Mouse (Mus musculus): ENCODE results near the gene Rpp40. TPM values are rescaled to one million over a fixed set of nuclear protein-coding genes. Genes with fewer than 3 reads are reported as not detected.

Gene Rpp40
- total RNA-seq (2021), result 1 to 10 TPM; 6.7 to 7.5 TPM

- DNase-seq (ENCODE audit: extremely low spot score in 1 of 2, low spot score in 1 of 2), result peak; percentile 72 to 90
Measured at GRCm38 (mm10) chr13:35905879-35906481, at the start of gene Rpp40. Gene Rpp40 (minus strand): TSS chr13:35906359.

DNA sequence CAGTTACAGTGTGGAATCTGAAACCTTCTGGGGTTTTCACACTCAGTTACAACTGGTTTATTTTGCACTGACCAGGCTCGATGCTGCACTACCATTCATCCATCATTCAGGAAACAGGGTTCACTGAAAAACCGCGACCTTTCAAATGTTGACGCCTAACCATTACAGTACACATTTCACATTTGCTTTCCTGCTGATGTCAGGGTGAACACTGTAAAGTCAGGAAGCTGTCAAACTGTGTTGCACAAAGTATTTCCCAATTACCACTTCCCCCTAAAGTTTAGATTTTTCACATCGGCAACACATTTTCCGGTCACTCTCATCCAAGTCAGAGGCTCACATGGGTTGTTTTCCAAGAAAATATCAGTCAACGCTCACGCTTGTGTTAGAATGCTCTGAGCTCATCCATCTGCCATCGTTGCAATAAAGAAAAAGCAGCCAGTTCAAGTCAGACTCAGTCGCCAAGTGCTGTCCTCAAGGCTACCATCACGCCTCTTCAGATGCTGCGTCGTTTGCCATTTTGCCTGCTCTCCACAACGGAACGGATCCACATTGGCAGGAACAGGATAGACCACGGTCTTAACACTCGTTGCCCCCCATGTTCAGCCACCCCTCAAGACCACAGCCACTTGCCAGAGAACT, 43.8 kb upstream of the Rpp40 start:
- DNase-seq (ENCODE audit: extremely low spot score in 1 of 2, low spot score in 1 of 2), result no peak

- DNase-seq (ENCODE audit: extremely low spot score in 1 of 2, low spot score in 1 of 2), result peak; percentile 75 to 91
Measured at GRCm38 (mm10) chr13:35947354-35948000, 41.3 kb upstream of the Rpp40 start.

DNA sequence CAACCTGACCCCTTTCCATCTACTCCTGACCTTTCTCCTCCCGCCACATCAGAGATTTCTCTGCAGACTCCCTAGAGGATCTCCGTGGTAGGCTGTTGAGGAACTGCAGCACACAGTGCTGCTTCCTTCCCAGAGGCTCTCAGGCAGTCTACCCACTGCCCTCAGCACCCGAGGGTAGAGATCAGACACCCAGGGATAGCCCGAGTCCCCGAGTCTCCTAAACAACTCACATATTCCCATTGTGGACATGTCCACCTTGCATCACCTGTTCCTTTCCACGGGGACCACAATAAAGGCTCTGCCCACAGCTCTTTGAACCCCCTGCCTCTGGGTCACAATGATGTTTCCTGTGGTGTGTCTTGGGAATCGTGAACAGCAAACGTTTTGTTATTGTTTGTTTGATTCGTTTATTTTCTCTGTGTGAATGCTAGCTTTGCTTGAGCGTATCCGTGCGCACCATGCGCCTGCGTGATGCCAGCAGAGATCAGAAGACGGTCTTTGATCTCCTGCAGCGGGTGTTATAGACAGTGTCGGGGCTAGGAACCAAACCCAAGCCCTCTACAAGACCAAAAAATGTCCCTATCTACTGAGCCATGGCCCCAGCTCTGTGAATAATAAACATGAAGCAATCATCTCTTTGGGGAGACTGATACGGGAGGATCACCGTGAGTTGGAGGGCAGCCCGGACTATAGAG, 40.6 kb upstream of the Rpp40 start:
- DNase-seq (ENCODE audit: extremely low spot score in 1 of 2, low spot score in 1 of 2), result no peak

- DNase-seq (ENCODE audit: extremely low spot score in 1 of 2, low spot score in 1 of 2), result no peak
Measured at GRCm38 (mm10) chr13:35940934-35941333, 34.8 kb upstream of the Rpp40 start.

GRCm38 (mm10) chr13:35939871-35940665, 33.9 kb upstream of the Rpp40 start:
- DNase-seq (ENCODE audit: extremely low spot score in 1 of 2, low spot score in 1 of 2), result no peak

- DNase-seq (ENCODE audit: extremely low spot score in 1 of 2, low spot score in 1 of 2), result peak in 1 of 2 experiments; percentile 18
Measured at GRCm38 (mm10) chr13:35937991-35938390, 31.8 kb upstream of the Rpp40 start.

DNA sequence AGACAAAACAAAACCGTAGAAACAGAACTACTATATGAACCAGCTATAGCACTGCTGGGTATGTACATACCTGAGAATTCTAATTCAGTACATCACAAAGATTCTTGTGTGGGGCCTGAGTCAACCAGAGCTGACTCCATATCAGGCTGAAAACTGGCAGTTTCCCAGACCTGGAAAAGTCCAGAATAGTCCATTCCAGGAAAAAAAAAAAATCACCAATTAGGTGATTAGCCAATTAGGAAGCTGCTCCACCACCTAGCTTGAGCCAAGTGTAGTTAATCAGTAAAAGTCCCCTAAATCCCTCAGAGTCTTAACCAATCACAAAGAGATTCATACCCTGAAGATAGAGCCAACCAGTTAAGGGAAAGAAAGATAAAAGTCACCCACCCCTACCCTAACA, 5.3 kb upstream of the Rpp40 start:
- no peak for DNase-seq (ENCODE audit: extremely low spot score in 1 of 2, low spot score in 1 of 2)

DNA sequence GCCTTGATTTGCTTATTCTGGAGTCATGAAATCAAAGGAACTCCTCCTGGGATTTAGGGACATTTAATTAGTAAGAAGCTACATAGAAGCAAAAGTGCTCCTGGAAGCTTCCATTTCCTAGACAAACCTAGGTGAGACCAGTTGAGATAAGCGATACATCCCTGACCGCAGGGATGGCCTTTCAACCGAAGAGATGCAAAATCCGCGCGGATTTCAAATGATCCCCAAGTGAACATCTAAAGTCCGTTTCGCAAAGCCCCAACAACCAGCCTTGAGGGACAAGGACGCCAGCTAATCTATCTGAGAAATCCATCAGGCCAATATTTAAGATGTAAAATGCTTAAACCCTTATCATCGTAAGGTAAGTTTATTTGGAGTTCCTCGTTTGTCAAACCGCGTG, 781 bp downstream of the Rpp40 start:
- no peak for DNase-seq (ENCODE audit: extremely low spot score in 1 of 2, low spot score in 1 of 2)

DNA sequence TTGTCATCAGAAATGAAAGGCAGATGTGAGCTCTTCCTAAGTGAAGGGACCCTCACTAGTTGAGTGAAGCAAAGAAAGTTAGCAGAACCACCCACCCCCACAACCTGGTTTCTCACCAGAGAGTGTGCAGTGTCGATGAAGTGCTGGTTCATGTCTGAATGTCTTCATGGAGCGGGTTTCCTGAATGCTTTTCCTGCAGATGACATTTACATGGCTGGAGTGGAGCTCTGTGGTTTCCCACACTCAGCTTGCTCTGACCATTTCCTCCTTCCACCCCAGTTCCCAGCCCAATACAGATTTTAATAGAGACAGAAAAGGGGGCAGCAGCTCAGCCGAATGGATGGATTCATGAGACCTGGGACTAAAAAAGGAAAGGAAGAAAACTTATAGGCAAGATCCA, 13.3 kb downstream of the Rpp40 start:
- DNase-seq (ENCODE audit: extremely low spot score in 1 of 2, low spot score in 1 of 2), result no peak

- DNase-seq (ENCODE audit: extremely low spot score in 1 of 2, low spot score in 1 of 2), result peak; percentile 22 to 51
Measured at GRCm38 (mm10) chr13:35886121-35886725, 19.9 kb downstream of the Rpp40 start.

- peak in 1 of 2 experiments; percentile 9 for DNase-seq (ENCODE audit: extremely low spot score in 1 of 2, low spot score in 1 of 2)
Measured at GRCm38 (mm10) chr13:35880555-35881046, 25.6 kb downstream of the Rpp40 start.

GRCm38 (mm10) chr13:35879519-35879918, 26.6 kb downstream of the Rpp40 start:
- DNase-seq (ENCODE audit: extremely low spot score in 1 of 2, low spot score in 1 of 2), result no peak

- no peak for DNase-seq (ENCODE audit: extremely low spot score in 1 of 2, low spot score in 1 of 2)
Measured at GRCm38 (mm10) chr13:35879068-35879467, 27.1 kb downstream of the Rpp40 start.

DNA sequence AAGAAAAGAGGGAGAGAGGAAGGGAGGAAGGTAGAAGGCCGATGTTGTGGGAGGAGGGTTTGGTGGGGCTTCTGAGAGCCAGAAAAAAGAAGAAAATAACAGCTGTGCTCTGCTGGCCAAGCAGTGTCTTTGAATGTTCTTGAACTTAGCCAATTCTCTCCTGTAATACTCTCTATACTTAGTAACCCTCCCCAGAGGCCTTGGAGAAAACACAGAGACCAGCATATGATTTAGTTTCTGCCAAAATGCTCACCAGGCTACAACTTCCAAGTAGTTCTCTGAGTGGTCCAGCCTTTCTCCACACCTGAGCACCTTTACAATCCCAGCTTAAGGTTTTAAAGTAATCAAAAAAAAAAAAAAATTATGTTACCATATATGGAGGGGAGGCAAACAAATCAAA, 27.9 kb downstream of the Rpp40 start:
- DNase-seq (ENCODE audit: extremely low spot score in 1 of 2, low spot score in 1 of 2), result no peak

GRCm38 (mm10) chr13:35875396-35875795, 30.8 kb downstream of the Rpp40 start:
- DNase-seq (ENCODE audit: extremely low spot score in 1 of 2, low spot score in 1 of 2), result no peak

DNA sequence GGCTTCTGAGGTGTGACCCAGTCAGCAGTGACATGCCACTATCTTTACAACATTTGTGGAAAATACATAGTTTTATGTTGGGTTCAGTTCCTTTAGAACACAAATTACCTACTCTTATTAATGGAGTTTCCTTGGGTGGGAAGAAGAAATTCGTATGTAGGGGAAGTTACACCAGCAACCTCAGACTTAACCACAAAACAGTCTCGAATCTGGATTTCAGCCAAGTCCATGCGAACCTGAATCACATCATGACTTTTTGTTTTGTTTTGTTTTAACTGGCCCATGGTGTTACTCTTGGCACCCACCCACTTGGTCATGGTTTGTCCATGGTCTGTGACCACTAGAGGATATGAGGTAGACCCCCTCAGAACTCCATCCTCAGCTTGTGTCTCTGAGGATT, 35.1 kb downstream of the Rpp40 start:
- no peak for DNase-seq (ENCODE audit: extremely low spot score in 1 of 2, low spot score in 1 of 2)

GRCm38 (mm10) chr13:35870659-35871058, 35.5 kb downstream of the Rpp40 start:
- no peak for DNase-seq (ENCODE audit: extremely low spot score in 1 of 2, low spot score in 1 of 2)

DNA sequence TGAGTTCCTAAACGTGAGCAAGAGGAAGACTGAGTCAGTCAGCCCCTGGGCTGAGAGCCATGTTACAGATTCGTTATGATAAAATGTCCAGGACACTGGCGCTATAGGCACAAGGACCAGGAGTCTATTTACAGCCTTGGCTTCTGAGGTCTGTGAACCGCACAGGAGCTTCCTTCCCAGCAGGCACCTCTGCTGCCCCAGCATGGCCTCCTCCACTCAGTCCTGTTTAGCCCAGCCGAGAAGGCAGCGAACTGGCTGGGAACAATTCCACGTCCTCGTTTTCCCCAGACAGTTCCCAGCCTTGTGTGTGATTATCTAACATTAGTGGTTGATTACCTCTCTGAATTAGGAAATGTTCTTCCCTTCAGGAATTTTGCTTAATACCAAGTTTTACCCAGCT, 45.2 kb downstream of the Rpp40 start:
- no peak for DNase-seq (ENCODE audit: extremely low spot score in 1 of 2, low spot score in 1 of 2)

GRCm38 (mm10) chr13:35857486-35857885, 48.7 kb downstream of the Rpp40 start:
- DNase-seq (ENCODE audit: extremely low spot score in 1 of 2, low spot score in 1 of 2), result no peak

All from layer of hippocampus, postnatal 25 days (tissue).